Mouse (Mus musculus): ENCODE measurements at regions not wholly inside any gene's neighbourhood (a gene's known extent, or its start where the extent isn't known, plus 50 kb on each side); places are given as distances from the start of the nearest gene placed in this dataset.

GRCm38 (mm10) chr7:123059718-123060337 lies 63.9 kb upstream of the Tnrc6a start:
- DNase-seq = no peak

GRCm38 (mm10) chr7:123063264-123064011 lies 60.2 kb upstream of the Tnrc6a start:
- DNase-seq = no peak

GRCm38 (mm10) chr7:123065951-123066351 lies 57.7 kb upstream of the Tnrc6a start:
- peak; percentile 28 for DNase-seq

GRCm38 (mm10) chr7:123067396-123067795 lies 56.3 kb upstream of the Tnrc6a start:
- DNase-seq = peak; percentile 7

- DNase-seq = no peak
These were observed 55.4 kb upstream of the Tnrc6a start for GRCm38 (mm10) chr7:123068241-123068640.

- peak; percentile 49 for DNase-seq
These were observed 54.9 kb upstream of the Tnrc6a start for GRCm38 (mm10) chr7:123068715-123069273.

- peak; percentile 14 for DNase-seq
These were observed 54.4 kb upstream of the Tnrc6a start for GRCm38 (mm10) chr7:123069280-123069679.

GRCm38 (mm10) chr7:123070861-123071260 lies 52.8 kb upstream of the Tnrc6a start:
- DNase-seq = peak; percentile 48

All from lung, postnatal 10 days (tissue).